Mouse (Mus musculus) large intestine, adult 2 months (tissue): ENCODE measurements at regions not wholly inside any gene's neighbourhood (a gene's known extent, or its start where the extent isn't known, plus 50 kb on each side); places are given as distances from the start of the nearest gene placed in this dataset.

Experiments
- DNase-seq: peaks from one replicate; pipeline ENCODE4 v3.0.0-alpha.2; 2012; ENCODE audit warnings: low read depth, low spot score
- WGBS: fragments of 180-500 bp; shearing (Covaris S2); methylation state at CpG from one replicate; pipeline ENCODE4 v1.1.7; 2018; 5-methylcytosine and 5-hydroxymethylcytosine counted together

- 76% methylated on average over 5 of the region's 5 CpGs for WGBS
- DNase-seq, result no peak
These were observed 409.7 kb downstream of the Zfp704 start for GRCm38 (mm10) chr3:9200156-9200555.

- 74% methylated on average over 9 of the region's 9 CpGs for WGBS
- no peak for DNase-seq
These were observed 411.1 kb downstream of the Zfp704 start for GRCm38 (mm10) chr3:9198652-9199332.

GRCm38 (mm10) chr3:9195781-9196180 is 414.1 kb downstream of the Zfp704 start:
- no peak for DNase-seq
- 47% methylated on average over 8 of the region's 8 CpGs for WGBS

- 43% methylated on average over 15 of the region's 15 CpGs for WGBS
- DNase-seq, result no peak
These were observed 420.3 kb downstream of the Zfp704 start for GRCm38 (mm10) chr3:9189366-9190287.

- 37% methylated on average over 6 of the region's 6 CpGs for WGBS
- no peak for DNase-seq
These were observed 423.3 kb downstream of the Zfp704 start for GRCm38 (mm10) chr3:9186364-9187120.

GRCm38 (mm10) chr3:9181576-9181975 is 428.3 kb downstream of the Zfp704 start:
- WGBS, result 86% methylated on average over 11 of the region's 11 CpGs

GRCm38 (mm10) chr3:9179641-9180040 is 430.2 kb downstream of the Zfp704 start:
- DNase-seq, result no peak
- WGBS, result 61% methylated on average over 6 of the region's 6 CpGs

More at GRCm38 (mm10) chr3:9181576-9181975, 428.3 kb downstream of the Zfp704 start:
- DNase-seq, result no peak

- no peak for DNase-seq
- WGBS, result 18% methylated on average over 2 of the region's 2 CpGs
These were observed 435.4 kb downstream of the Zfp704 start for GRCm38 (mm10) chr3:9174517-9174832.

GRCm38 (mm10) chr3:9173643-9174516 is 436.0 kb downstream of the Zfp704 start:
- peak; percentile 50 for DNase-seq
- 7% methylated on average over 16 of the region's 16 CpGs for WGBS

GRCm38 (mm10) chr3:9171970-9172369 is 437.9 kb downstream of the Zfp704 start:
- DNase-seq, result no peak
- 25% methylated on average over 1 of the region's 1 CpGs for WGBS

- 46% methylated on average over 12 of the region's 12 CpGs for WGBS
- DNase-seq, result no peak
These were observed 440.9 kb downstream of the Zfp704 start for GRCm38 (mm10) chr3:9168955-9169354.

- DNase-seq, result no peak
- 25% methylated on average over 15 of the region's 15 CpGs for WGBS
These were observed 450.8 kb downstream of the Zfp704 start for GRCm38 (mm10) chr3:9159073-9159472.

GRCm38 (mm10) chr3:9154172-9154571 is 455.7 kb downstream of the Zfp704 start:
- peak; percentile 40 for DNase-seq
- WGBS, result 38% methylated on average over 7 of the region's 7 CpGs

GRCm38 (mm10) chr3:9153690-9154089 is 456.2 kb downstream of the Zfp704 start:
- DNase-seq, result no peak
- 43% methylated on average over 5 of the region's 5 CpGs for WGBS

GRCm38 (mm10) chr3:9152256-9152655 is 457.6 kb downstream of the Zfp704 start:
- 14% methylated on average over 1 of the region's 1 CpGs for WGBS
- no peak for DNase-seq

GRCm38 (mm10) chr3:9151590-9151989 is 458.3 kb downstream of the Zfp704 start:
- 58% methylated on average over 2 of the region's 2 CpGs for WGBS
- no peak for DNase-seq

- 82% methylated on average over 5 of the region's 5 CpGs for WGBS
- DNase-seq, result no peak
These were observed 461.3 kb downstream of the Zfp704 start for GRCm38 (mm10) chr3:9148605-9149004.

- 73% methylated on average over 6 of the region's 6 CpGs for WGBS
- DNase-seq, result no peak
These were observed 463.4 kb downstream of the Zfp704 start for GRCm38 (mm10) chr3:9146481-9146880.

GRCm38 (mm10) chr3:9145612-9146011 is 464.3 kb downstream of the Zfp704 start:
- DNase-seq, result no peak
- 70% methylated on average over 7 of the region's 7 CpGs for WGBS
